Mouse (Mus musculus) common myeloid progenitor, adult 5-6 weeks (primary cell): ENCODE results near the gene Togaram1. TPM values are rescaled to one million over a fixed set of nuclear protein-coding genes. Genes with fewer than 3 reads are reported as not detected.

Experiments used
- ATAC-seq: replicated peaks from 2 replicates; pipeline ENCODE4 v1.8.0; 2016; ENCODE audit warnings: low read depth, mild to moderate bottlenecking, moderate TSS enrichment, inconsistent platforms; ENCODE audit not compliant: poor library complexity, severe bottlenecking
- total RNA-seq: library from RNA; stranded (forward); fragments of 200-1000, 187-1606 nt; gene quantifications from 2 replicates; pipeline ENCODE4 v1.2.3, GENCODE M21; 2017

Togaram1 gene
- 53.5 and 60.8 TPM in 2 replicates for total RNA-seq

GRCm38 (mm10) chr12:64965124-64966026 is at the start of gene Togaram1, which contains the start of gene Klhl28:
Gene Togaram1 (plus strand): TSS chr12:64965804.
Gene Klhl28 (minus strand): TSS chr12:64965534.
- ATAC-seq: peak; percentile 92

- ATAC-seq: no peak
Observed at GRCm38 (mm10) chr12:64916735-64917134, 48.9 kb upstream of the Togaram1 start.

GRCm38 (mm10) chr12:64917578-64918471 is 47.8 kb upstream of the Togaram1 start, which contains the start of gene Gm527:
Gene Gm527 (plus strand): TSS chr12:64917906.
- ATAC-seq: peak; percentile 100

GRCm38 (mm10) chr12:64937493-64937892 is 28.1 kb upstream of the Togaram1 start:
- ATAC-seq: peak; percentile 93

GRCm38 (mm10) chr12:64964560-64964959 is 1.0 kb upstream of the Togaram1 start:
- ATAC-seq: no peak

- peak; percentile 9 for ATAC-seq
Observed at GRCm38 (mm10) chr12:64966101-64966631, 562 bp downstream of the Togaram1 start.

GRCm38 (mm10) chr12:64966652-64967435 is 1.2 kb downstream of the Togaram1 start:
- ATAC-seq: no peak; the same call in 1 of the 2 replicates

- ATAC-seq: no peak
Observed at GRCm38 (mm10) chr12:64967470-64967869, 1.9 kb downstream of the Togaram1 start.

- no peak for ATAC-seq
Observed at GRCm38 (mm10) chr12:64968067-64968466, 2.5 kb downstream of the Togaram1 start.

GRCm38 (mm10) chr12:64971399-64971798 is 5.8 kb downstream of the Togaram1 start:
- no peak for ATAC-seq

GRCm38 (mm10) chr12:64972063-64972462 is 6.5 kb downstream of the Togaram1 start:
- no peak for ATAC-seq

- peak; percentile 96 for ATAC-seq
Observed at GRCm38 (mm10) chr12:64975558-64975957, 10.0 kb downstream of the Togaram1 start.

GRCm38 (mm10) chr12:64976191-64976590 is 10.6 kb downstream of the Togaram1 start:
- 0 out of 2 replicates have a peak, but pooled peaks have one; percentile 5 for ATAC-seq

GRCm38 (mm10) chr12:64977518-64977917 is 11.9 kb downstream of the Togaram1 start:
- no peak for ATAC-seq

GRCm38 (mm10) chr12:65007725-65008124 is 42.1 kb downstream of the Togaram1 start:
- ATAC-seq: no peak

GRCm38 (mm10) chr12:65022842-65023241 is 57.2 kb downstream of the Togaram1 start:
- ATAC-seq: no peak

- ATAC-seq: peak; percentile 4; the same call in 1 of the 2 replicates
Observed at GRCm38 (mm10) chr12:65035839-65036189, 70.2 kb downstream of the Togaram1 start.

- peak; percentile 67 for ATAC-seq
Observed at GRCm38 (mm10) chr12:65036190-65036870, 70.7 kb downstream of the Togaram1 start, which contains the start of gene Prpf39. Gene Prpf39 (plus strand): TSS chr12:65036333.
